Mouse (Mus musculus) ES-Bruce4 (cell line): ENCODE data around the gene Camta1. TPM values are rescaled to one million over a fixed set of nuclear protein-coding genes. Genes with fewer than 3 reads are reported as not detected.

Source experiments
- H3K27ac ChIP-seq: 2 replicates; pipeline ENCODE4 v1.5.1; 2012; ENCODE audit warnings: low read length, inconsistent platforms; ENCODE audit not compliant: insufficient read depth
- H3K27me3 ChIP-seq: 2 replicates; pipeline ENCODE4 v1.6.1; 2012; ENCODE audit warnings: mild to moderate bottlenecking, low read length, inconsistent platforms; ENCODE audit not compliant: control insufficient read depth, poor library complexity, insufficient read depth, severe bottlenecking
- H3K36me3 ChIP-seq: 2 replicates; pipeline ENCODE4 v1.6.1; 2012; ENCODE audit warnings: inconsistent platforms, mild to moderate bottlenecking, low read length, moderate library complexity; ENCODE audit not compliant: control insufficient read depth, poor library complexity, insufficient read depth, severe bottlenecking
- H3K4me1 ChIP-seq: one replicate; pipeline ENCODE4 v1.8.1; 2011; ENCODE audit warnings: low read length; ENCODE audit not compliant: control insufficient read depth, insufficient read depth
- H3K4me3 ChIP-seq: 2 replicates; pipeline ENCODE4 v1.5.1; 2011; ENCODE audit warnings: low read depth, mild to moderate bottlenecking, low read length
- H3K9ac ChIP-seq: 2 replicates; pipeline ENCODE4 v1.6.1; 2012; ENCODE audit warnings: low read depth, mild to moderate bottlenecking, inconsistent platforms; ENCODE audit not compliant: poor library complexity, severe bottlenecking
- H3K9me3 ChIP-seq: replicated peaks from 2 replicates; pipeline ENCODE4 v1.6.1; 2012; ENCODE audit warnings: mild to moderate bottlenecking, low read length, inconsistent platforms; ENCODE audit not compliant: control insufficient read depth, poor library complexity, insufficient read depth, severe bottlenecking
- CTCF ChIP-seq: IDR thresholded peaks from one replicate; pipeline ENCODE4 v1.8.1; 2011; ENCODE audit warnings: low read depth, low read length
- EP300 ChIP-seq: IDR thresholded peaks from 2 replicates; pipeline ENCODE4 v1.6.1; 2011; ENCODE audit warnings: low read depth, low read length; ENCODE audit not compliant: insufficient read depth
- POLR2A ChIP-seq: IDR thresholded peaks from one replicate; pipeline ENCODE4 v1.8.1; 2011; ENCODE audit warnings: low read length; ENCODE audit not compliant: insufficient read depth
- polyA plus RNA-seq: library from polyadenylated mRNA; stranded (reverse); fragments of >200 nt; gene quantifications from 2 replicates; pipeline ENCODE4 v1.2.4, GENCODE M21; 2011; ENCODE audit warnings: low read depth; ENCODE audit not compliant: missing spikeins, insufficient read depth, insufficient read length

The Camta1 gene
- polyA plus RNA-seq, 1 experiment: 85.3 TPM

DNA sequence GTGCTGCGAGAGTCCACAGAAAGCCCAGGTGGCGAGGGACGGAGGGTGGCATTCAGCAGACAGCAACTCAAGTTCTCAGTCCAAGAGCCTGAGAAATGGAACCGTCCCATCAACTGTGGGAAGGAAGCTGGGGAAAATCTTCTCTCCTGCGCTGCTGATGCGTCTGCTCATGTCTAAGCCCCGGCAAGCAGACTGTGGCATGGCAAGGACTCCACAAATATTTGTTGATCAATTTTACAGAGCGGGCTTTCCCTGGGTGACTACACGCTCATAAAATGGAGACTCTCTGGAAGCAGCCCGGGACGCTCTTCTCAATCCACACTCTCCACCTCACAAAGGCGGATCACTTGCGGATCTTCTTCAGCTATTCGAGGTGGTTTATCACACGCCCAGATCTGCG, 446.3 kb downstream of the Camta1 start:
- Histone ChIP-seq H3K9me3 (peaks cover 5% of the 10 kb centered on the region), H3K4me1 (no peaks in the 10 kb centered on the region), H3K36me3 (no peaks in the 10 kb centered on the region), H3K27ac (no peak overlapping the region), H3K27me3 (no peaks in the 10 kb centered on the region), H3K4me3 (no peak overlapping the region), H3K9ac (no peak overlapping the region)
- no peak for TF ChIP-seq EP300
- TF ChIP-seq CTCF: no peak
- no peak for TF ChIP-seq POLR2A

DNA sequence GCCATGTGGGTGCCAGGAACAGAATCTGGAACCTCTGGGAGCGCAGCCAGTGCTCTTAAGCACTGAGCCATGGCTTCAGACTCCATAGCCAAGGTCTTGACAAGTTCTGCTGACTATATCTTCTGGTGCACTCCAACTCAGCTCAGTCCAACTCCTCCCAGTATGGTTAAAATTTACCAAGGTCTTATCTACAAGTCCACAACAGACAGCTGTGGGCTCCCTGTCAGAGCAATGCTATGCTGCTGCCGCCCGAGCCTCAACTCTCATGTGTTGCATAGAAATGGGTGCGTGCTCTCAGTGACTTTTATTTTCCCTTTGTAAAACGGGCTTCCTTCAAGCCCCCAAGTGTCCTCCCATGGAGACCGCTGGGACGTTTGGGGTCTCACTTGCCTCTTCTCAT, 446.7 kb downstream of the Camta1 start:
- Histone ChIP-seq H3K27ac (no peak overlapping the region), H3K27me3 (no peaks in the 10 kb centered on the region), H3K36me3 (no peaks in the 10 kb centered on the region), H3K9me3 (peaks cover 5% of the 10 kb centered on the region), H3K9ac (no peak overlapping the region), H3K4me1 (no peaks in the 10 kb centered on the region), H3K4me3 (no peak overlapping the region)
- TF ChIP-seq EP300: no peak
- no peak for TF ChIP-seq POLR2A
- TF ChIP-seq CTCF: no peak

DNA sequence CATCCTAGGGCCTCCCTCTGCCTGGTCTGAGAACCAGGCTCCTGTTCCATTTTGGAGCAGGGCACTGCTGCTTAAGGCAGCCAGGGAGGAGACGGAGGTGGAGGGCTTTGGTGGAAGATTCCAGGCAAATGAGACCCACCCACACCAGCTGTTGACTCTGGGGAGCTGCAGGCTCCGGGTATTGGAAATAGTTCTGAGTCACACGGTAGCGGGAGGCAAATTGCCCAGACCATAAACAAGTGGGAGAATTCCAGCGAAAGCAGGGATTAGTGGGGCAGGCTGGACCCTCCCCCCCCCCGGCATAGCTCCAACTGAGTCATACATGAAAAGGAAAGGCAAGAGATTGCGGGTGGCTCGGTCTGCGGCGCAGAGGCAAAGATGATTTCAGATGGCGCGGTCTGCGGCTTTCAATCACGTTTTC, 450.0 kb downstream of the Camta1 start:
- no peak overlapping the region for H3K9ac ChIP-seq

DNA sequence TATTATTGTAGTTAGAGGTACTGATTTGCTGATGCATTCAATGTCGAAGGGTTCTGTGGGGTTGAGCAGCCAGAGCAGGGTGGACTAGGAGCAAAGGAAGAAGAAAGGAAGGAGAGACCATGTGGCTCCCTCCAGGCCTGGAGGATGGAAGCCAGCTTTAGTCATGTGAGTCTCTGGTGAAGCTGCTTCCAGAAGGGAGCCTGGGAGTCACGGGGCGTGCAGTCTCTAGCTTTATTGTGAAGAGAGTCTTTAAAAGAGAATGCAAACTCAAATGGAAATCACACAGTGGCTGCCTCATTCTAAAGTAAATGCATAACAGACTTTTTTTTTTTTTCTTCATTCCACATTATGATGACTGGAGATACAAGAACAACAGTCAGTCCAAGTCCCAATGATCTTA, 450.7 kb downstream of the Camta1 start:
- TF ChIP-seq POLR2A: no peak
- no peak for TF ChIP-seq CTCF
- no peak for TF ChIP-seq EP300
- no peak overlapping the region for H3K9ac ChIP-seq
- H3K4me3 ChIP-seq: no peak overlapping the region
- H3K27ac ChIP-seq: no peak overlapping the region
- no peaks in the 10 kb centered on the region for H3K4me1 ChIP-seq
- H3K36me3 ChIP-seq: no peaks in the 10 kb centered on the region
- H3K27me3 ChIP-seq: no peaks in the 10 kb centered on the region
- H3K9me3 ChIP-seq: peaks cover 5% of the 10 kb centered on the region

More for the DNA sequence above, 450.0 kb downstream of the Camta1 start:
- Histone ChIP-seq H3K27ac (no peak overlapping the region), H3K4me3 (no peak overlapping the region), H3K27me3 (no peaks in the 10 kb centered on the region), H3K36me3 (no peaks in the 10 kb centered on the region), H3K4me1 (no peaks in the 10 kb centered on the region), H3K9me3 (peaks cover 5% of the 10 kb centered on the region)
- TF ChIP-seq EP300 (no peak), CTCF (no peak), POLR2A (no peak)

DNA sequence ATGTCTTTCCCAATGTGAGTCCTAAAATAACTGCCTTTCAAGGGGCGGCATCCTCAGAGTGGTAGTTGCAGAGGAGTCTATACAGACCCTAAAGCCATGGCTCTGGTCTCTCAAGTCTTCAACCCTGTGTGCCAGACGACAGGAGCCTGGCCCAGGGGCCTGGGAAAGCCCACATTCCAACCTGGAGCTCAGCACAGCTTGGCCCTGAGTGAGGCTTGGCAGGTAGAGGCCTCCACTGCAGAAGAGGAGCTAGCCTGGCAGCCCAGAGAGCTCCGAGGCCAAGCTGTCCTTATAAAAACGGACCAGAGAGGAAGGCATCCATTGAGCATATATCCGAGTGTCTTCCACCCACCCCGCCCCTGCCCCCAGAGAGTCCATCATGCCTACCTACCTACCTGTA, 452.4 kb downstream of the Camta1 start:
- Histone ChIP-seq H3K4me1 (no peaks in the 10 kb centered on the region), H3K9me3 (no peaks in the 10 kb centered on the region), H3K27ac (no peak overlapping the region), H3K27me3 (no peaks in the 10 kb centered on the region), H3K4me3 (no peak overlapping the region), H3K9ac (no peak overlapping the region), H3K36me3 (no peaks in the 10 kb centered on the region)
- TF ChIP-seq EP300 (no peak), POLR2A (no peak), CTCF (no peak)

DNA sequence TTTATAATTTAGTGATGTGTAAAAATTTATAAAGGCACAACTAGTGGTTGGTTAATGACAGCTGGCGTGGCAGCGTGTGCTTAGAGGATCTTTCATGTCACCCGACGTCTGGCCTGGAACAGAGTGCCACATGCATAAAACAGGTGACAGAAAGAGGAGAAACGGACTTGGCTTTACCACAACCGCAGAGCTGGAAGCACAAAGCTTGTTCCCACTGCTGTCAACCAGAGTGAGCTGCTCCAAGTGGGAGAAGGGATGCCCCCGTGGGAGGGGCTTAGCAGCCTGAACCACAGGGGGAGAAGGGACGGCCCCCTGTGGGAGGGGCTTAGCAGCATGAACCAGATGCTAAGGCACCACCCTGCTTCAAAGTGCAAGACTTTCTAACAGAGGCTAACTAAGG, 452.9 kb downstream of the Camta1 start:
- no peak overlapping the region for H3K9ac ChIP-seq

More for the DNA sequence above, 452.9 kb downstream of the Camta1 start:
- no peak for TF ChIP-seq POLR2A
- TF ChIP-seq EP300: no peak
- no peak for TF ChIP-seq CTCF
- no peaks in the 10 kb centered on the region for H3K9me3 ChIP-seq
- H3K27ac ChIP-seq: no peak overlapping the region
- H3K4me3 ChIP-seq: no peak overlapping the region
- H3K27me3 ChIP-seq: no peaks in the 10 kb centered on the region
- no peaks in the 10 kb centered on the region for H3K36me3 ChIP-seq
- H3K4me1 ChIP-seq: no peaks in the 10 kb centered on the region
